Mouse (Mus musculus): Measurements from ENCODE around the gene Tmx2.
A peak's percentile ranks its signal among the peaks of the same experiment; 100 is the strongest.

Tmx2 gene

GRCm38 (mm10) chr2:84636231-84636741, 42.7 kb downstream of the Tmx2 start:
- DNase-seq = no peak

DNA sequence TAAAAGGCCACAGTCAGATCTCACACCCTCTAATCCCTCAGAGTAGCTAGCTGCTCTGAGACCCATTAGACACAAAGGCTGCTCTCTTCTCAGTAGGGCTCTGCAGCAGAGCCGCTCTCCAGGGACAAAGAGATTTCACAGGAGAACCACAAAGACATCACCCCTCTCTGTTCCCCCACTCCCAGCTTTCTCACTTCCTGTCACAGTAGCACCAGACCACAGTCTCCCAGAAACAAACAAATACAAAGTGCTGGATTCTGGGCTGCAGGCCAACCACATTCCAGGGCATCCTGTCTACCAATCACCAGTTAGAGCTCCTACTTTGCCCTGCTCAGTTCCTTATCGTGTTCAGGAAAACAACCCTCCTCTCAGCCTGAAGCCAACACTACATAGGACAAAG, 43.3 kb downstream of the Tmx2 start:
- peak; percentile 53 to 59 for DNase-seq

DNA sequence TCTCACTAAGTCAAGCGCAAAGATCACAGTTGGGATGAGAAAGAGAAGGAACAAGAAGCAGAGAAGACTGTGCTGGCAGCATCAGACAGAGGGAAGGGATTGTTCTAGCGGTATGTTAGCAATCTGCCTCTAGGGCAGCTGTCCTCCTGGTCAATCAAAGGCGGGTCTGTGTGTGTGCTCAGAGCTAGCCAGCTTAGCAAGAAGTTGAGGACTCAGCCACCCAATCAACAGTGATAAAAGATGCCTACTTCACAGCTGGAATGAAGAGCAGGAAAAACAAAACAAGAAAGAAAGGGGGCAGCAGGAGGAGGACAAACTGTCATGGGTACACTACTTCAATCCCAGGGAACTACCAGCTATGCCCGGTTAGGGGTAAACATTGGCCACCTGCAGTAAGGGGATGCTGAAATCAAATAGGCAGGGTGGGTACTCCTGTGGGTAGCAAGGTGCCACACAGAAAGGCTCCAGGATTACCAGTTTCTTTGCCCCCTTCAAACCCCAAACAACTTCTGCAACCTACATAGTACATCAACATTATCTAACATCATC, 43.9 kb downstream of the Tmx2 start:
- DNase-seq = no peak

DNA sequence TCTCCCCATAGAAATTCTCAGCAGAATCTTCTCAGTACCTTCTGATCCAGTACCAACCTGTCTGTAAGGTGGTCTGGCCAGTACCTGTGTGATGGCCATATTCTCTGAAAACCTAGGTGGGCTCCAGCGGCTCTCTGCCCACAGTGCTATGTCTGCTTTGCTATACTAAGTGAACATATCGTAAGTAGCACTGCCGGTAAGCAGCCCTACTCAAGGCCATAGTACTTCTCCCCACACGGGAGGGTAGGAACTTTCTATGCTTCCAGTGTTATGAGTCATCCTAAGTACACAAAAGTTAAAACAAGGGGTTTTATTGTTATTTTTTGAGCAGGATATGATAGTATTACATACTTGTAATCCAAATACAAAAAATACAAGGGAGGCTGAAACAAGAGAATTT, 44.9 kb downstream of the Tmx2 start:
- DNase-seq = no peak

- DNase-seq = no peak
These were observed 45.9 kb downstream of the Tmx2 start for GRCm38 (mm10) chr2:84632999-84633398.

- no peak for DNase-seq
These were observed 46.9 kb downstream of the Tmx2 start for GRCm38 (mm10) chr2:84632001-84632400.

DNA sequence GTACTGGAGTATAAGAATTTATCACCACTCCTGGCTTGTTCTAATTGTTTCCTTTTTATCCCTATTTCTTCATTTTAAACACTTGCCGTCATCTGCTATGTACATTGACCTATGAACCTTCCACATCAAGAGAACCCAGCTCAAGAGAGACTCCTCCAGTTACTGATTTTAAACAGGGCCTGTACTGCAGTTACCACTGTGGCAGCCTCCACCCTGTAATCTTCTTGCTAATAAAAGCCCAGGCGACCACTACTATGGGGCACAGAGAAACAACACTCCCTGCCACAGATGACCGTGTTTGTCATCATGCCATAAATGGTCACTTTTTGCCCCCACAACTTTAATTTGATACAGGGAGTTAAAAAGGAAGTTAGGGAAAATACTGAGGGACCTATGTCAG, 51.9 kb downstream of the Tmx2 start:
- DNase-seq = no peak

DNA sequence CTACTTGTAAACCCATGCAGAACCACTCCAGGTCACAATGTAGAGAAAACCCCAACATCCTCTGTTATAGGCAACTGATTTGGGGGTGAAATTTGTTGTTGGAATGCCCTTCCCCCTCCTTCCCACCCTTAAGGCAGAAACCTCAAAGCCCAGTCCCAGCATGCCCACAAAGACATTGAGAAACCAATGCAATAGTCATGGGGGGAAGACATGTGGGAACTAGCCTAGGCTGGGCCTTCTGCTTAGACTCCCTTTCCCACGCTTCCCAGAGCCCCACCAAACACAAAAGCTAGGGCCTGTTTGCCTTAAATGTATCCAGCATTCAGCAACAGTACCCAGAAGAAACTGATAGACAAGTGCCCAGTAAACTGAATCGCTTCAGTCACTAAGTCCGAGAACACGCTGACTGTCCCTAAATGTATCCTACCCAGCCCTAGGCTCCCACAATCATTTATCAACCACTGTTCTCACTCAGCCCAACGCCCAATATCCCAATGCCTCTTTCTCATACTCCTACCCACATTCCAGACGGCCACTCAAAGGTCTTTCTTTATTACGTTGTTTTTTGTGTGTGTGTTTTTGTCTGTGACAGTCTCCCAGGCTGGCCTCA, 52.5 kb downstream of the Tmx2 start:
- DNase-seq = no peak

DNA sequence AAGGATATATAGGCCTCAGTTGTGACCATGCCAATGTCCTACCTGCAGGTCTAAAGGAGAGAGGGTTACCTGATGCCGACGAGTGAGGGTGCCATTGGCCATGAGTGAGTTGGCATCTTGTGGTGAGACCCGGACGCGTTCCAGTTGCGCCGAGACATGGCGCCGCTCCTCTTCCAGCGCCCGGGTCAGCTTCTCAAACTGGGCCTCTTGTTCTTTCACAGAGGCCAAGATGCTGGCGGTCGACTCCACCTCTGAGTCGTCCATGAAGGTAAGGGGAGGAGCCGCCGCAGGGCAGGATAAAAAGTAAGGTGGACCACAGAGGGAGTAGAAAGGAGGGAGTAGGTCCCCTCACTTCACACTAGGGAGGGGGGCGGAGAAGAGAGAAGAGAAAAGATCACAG, 54.7 kb downstream of the Tmx2 start:
- DNase-seq = no peak

DNA sequence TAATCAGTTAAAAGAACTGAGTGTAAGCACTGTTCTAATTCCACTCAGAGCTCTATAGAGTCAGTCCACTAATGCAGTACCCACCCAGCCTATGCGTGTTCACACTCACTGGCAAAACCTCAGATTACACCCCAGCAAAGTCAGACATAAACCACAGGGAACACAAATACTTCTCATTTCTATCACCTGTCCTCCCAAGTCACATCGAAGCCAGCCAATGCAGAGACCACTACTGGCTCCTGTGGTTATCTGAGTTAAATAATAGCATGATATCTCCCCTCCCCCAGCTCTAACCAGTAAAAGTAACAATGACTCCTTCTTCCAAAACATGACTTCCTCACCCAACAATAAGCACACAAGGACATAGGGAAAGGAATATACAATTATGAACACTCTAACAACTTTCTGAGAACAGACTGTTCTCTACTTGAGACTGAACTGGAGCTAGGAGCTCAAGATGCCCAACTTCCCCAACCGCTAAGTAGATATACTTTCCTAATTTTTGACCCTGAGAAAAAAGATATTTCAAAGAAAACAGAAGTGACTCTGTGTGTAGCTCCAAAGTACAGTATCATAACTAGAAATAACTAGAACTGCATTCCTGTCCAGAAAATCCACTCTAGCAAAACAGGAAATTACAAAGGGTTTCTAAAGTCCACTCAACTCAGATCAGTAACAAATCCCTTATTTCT, 55.4 kb downstream of the Tmx2 start:
- no peak for DNase-seq

DNA sequence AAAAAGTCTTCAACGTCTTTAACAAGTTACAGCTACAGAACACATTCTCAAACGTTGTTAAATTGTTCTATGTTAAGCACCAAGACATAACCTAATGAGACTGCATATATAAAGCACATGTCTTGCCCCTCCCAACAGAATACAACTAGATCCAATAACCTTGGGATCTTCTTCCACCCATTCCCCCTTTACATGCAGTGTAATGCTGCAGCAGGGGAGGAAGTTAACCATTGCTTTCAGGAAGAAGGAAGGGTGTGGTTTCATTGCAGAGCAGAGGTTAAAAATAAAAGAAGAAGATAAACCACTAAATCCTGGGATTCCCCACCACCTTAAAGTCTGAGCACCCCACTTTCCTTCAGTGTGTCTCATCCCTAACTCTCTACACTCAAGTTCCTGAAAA, 56.3 kb downstream of the Tmx2 start:
- DNase-seq = no peak

Measured in cerebellum, postnatal 36 days (tissue).